Mouse (Mus musculus) midbrain, embryonic 10.5 days (tissue): ENCODE data around the gene Snn. TPM values are rescaled to one million over a fixed set of nuclear protein-coding genes. Genes with fewer than 3 reads are reported as not detected.

Experiments used
- DNase-seq: peaks from one replicate; pipeline ENCODE4 v3.0.0-alpha.2; 2017; ENCODE audit warnings: low spot score
- H3K27ac ChIP-seq: fragments of 300-500 bp; sonication (generic); replicated peaks from 2 replicates; pipeline ENCODE4 v1.5.1; 2016; ENCODE audit warnings: mild to moderate bottlenecking
- H3K27me3 ChIP-seq: fragments of 300-500 bp; sonication (generic); 2 replicates; pipeline ENCODE4 v1.6.1; 2016; ENCODE audit warnings: low read depth, mild to moderate bottlenecking; ENCODE audit not compliant: poor library complexity, severe bottlenecking
- H3K36me3 ChIP-seq: fragments of 300-500 bp; sonication (generic); 2 replicates; pipeline ENCODE4 v1.6.1; 2016; ENCODE audit warnings: mild to moderate bottlenecking, moderate library complexity
- H3K4me1 ChIP-seq: fragments of 300-500 bp; sonication (generic); 2 replicates; pipeline ENCODE4 v1.6.1; 2016
- H3K4me3 ChIP-seq: fragments of 300-500 bp; sonication (generic); 2 replicates; pipeline ENCODE4 v1.5.1; 2016; ENCODE audit warnings: mild to moderate bottlenecking, moderate library complexity
- H3K9me3 ChIP-seq: fragments of 300-500 bp; sonication (generic); replicated peaks from 2 replicates; pipeline ENCODE4 v1.6.1; 2016; ENCODE audit warnings: mild to moderate bottlenecking
- WGBS: fragments of 180-500 bp; shearing (Covaris S2); methylation state at CpG from one replicate; pipeline ENCODE4 v1.1.7; 2016; 5-methylcytosine and 5-hydroxymethylcytosine counted together
- polyA plus RNA-seq: library from polyadenylated mRNA; unstranded; fragments of >200 nt; fragmentation: Nextera tagmentation; extraction: Ambion mirVana; gene quantifications from 2 replicates; pipeline ENCODE4 v1.2.1, GENCODE M21; 2016

Snn gene
- polyA plus RNA-seq, 1 experiment from 2014 or later, result 86.7 TPM

GRCm38 (mm10) chr16:11097301-11097700 lies 36.6 kb downstream of the Snn start:
- DNase-seq, result no peak
- Histone ChIP-seq H3K4me3 (no peak overlapping the region), H3K9me3 (no peaks in the 10 kb centered on the region), H3K27ac (no peak overlapping the region), H3K36me3 (peaks cover 26% of the 10 kb centered on the region), H3K27me3 (no peaks in the 10 kb centered on the region), H3K4me1 (no peaks in the 10 kb centered on the region)
- 92% methylated on average over 3 of the region's 3 CpGs for WGBS

GRCm38 (mm10) chr16:11104905-11105304 lies 44.2 kb downstream of the Snn start:
- Histone ChIP-seq H3K9me3 (no peaks in the 10 kb centered on the region), H3K36me3 (peaks cover 49% of the 10 kb centered on the region), H3K4me1 (no peaks in the 10 kb centered on the region), H3K27ac (no peak overlapping the region), H3K27me3 (no peaks in the 10 kb centered on the region), H3K4me3 (no peak overlapping the region)
- 86% methylated on average over 1 of the region's 1 CpGs for WGBS
- no peak for DNase-seq

GRCm38 (mm10) chr16:11109198-11109740 lies 48.5 kb downstream of the Snn start:
- no peaks in the 10 kb centered on the region for H3K9me3 ChIP-seq
- H3K27me3 ChIP-seq, result no peaks in the 10 kb centered on the region
- no peak for DNase-seq
- 80% methylated on average over 4 of the region's 4 CpGs for WGBS
- no peak overlapping the region for H3K4me3 ChIP-seq
- H3K27ac ChIP-seq, result no peak overlapping the region
- no peaks in the 10 kb centered on the region for H3K4me1 ChIP-seq
- peaks cover 42% of the 10 kb centered on the region for H3K36me3 ChIP-seq

- WGBS, result 89% methylated on average over 2 of the region's 2 CpGs
- DNase-seq, result no peak
- Histone ChIP-seq H3K27me3 (no peaks in the 10 kb centered on the region), H3K27ac (no peak overlapping the region), H3K4me1 (no peaks in the 10 kb centered on the region), H3K9me3 (no peaks in the 10 kb centered on the region), H3K36me3 (peaks cover 83% of the 10 kb centered on the region), H3K4me3 (no peak overlapping the region)
These were observed 61.9 kb downstream of the Snn start for GRCm38 (mm10) chr16:11122625-11123024.

- DNase-seq, result no peak
- H3K36me3 ChIP-seq, result peaks cover 87% of the 10 kb centered on the region
- 97% methylated on average over 1 of the region's 1 CpGs for WGBS
- H3K4me1 ChIP-seq, result no peaks in the 10 kb centered on the region
- no peak overlapping the region for H3K4me3 ChIP-seq
- no peaks in the 10 kb centered on the region for H3K27me3 ChIP-seq
- no peaks in the 10 kb centered on the region for H3K9me3 ChIP-seq
- no peak overlapping the region for H3K27ac ChIP-seq
These were observed 63.4 kb downstream of the Snn start for GRCm38 (mm10) chr16:11124110-11124509.

Other genes starting within 250 kb of the Snn start
- gene Gm11172, start 248.0 kb upstream of the Snn start, polyA plus RNA-seq, result not detected in 2 replicates
- gene Rmi2, start 225.9 kb upstream of the Snn start, polyA plus RNA-seq, result 3.7 and 4.5 TPM in 2 replicates
- 97.9 and 106 TPM in 2 replicates for gene Litaf, start 5.2 kb downstream of the Snn start, polyA plus RNA-seq
- gene Txndc11, start 73.7 kb downstream of the Snn start, polyA plus RNA-seq, result 24.0 and 27.0 TPM in 2 replicates
- gene Zc3h7a, start 115.4 kb downstream of the Snn start, polyA plus RNA-seq, result 75.8 and 88.2 TPM in 2 replicates
- 248 and 283 TPM in 2 replicates for gene Rsl1d1, start 142.4 kb downstream of the Snn start, polyA plus RNA-seq
- gene Gspt1, start 193.4 kb downstream of the Snn start, polyA plus RNA-seq, result 76.6 and 83.6 TPM in 2 replicates